Mouse (Mus musculus) bone marrow macrophage, adult 2 months (primary cell): ENCODE results near the gene Vmn2r108.

Experiments used
- CTCF ChIP-seq: IDR thresholded peaks from 2 replicates; pipeline ENCODE4 v1.5.1; 2012; ENCODE audit warnings: low read depth, mild to moderate bottlenecking, low read length, moderate library complexity
- POLR2A ChIP-seq: IDR thresholded peaks from 2 replicates; pipeline ENCODE4 v1.6.1; 2012; ENCODE audit warnings: mild to moderate bottlenecking, low read depth, low read length, borderline replicate concordance

GRCm38 (mm10) chr17:20413846-20414245, 67.3 kb downstream of the Vmn2r108 start, which contains the start of gene Vmn1r224:
- TF ChIP-seq CTCF (no peak), POLR2A (no peak)
